Mouse (Mus musculus) MEL (cell line): ENCODE measurements around the gene Fastk. TPM values are rescaled to one million over a fixed set of nuclear protein-coding genes. Genes with fewer than 3 reads are reported as not detected.

Experiments used
- DNase-seq: peaks from one replicate; pipeline ENCODE4 v3.0.0; 2011; ENCODE audit warnings: low read depth, low spot score
- H3K27ac ChIP-seq: 2 replicates; pipeline ENCODE4 v1.5.1; 2012; ENCODE audit warnings: low read depth, mild to moderate bottlenecking, control low read depth, low read length, moderate library complexity; ENCODE audit not compliant: control insufficient read depth
- H3K27me3 ChIP-seq, 2 experiments: fragments of 150-350 bp in 1 of 2; sonication (generic) in 1 of 2; 2 replicates each; pipeline ENCODE4 v1.6.1; 2012; ENCODE audit warnings: low read length in 2 of 2, mild to moderate bottlenecking in 2 of 2, improper control_type of control experiment in 1 of 2, moderate library complexity in 1 of 2; ENCODE audit not compliant: insufficient read depth in 2 of 2, control insufficient read depth in 1 of 2
- H3K36me3 ChIP-seq, 2 experiments: 2 replicates each; pipeline ENCODE4 v1.6.1; 2012 to 2014; ENCODE audit warnings: low read length in 2 of 2, improper control_type of control experiment in 1 of 2, inconsistent platforms in 1 of 2, mild to moderate bottlenecking in 1 of 2; ENCODE audit not compliant: insufficient read depth in 2 of 2, control insufficient read depth in 1 of 2
- H3K4me1 ChIP-seq, 2 experiments: fragments of 150-350 bp in 1 of 2; sonication (generic) in 1 of 2; 2 replicates each; pipeline ENCODE4 v1.6.1; 2012; ENCODE audit warnings: low read length in 2 of 2, improper control_type of control experiment in 1 of 2, mild to moderate bottlenecking in 1 of 2; ENCODE audit not compliant: insufficient read depth in 2 of 2, control insufficient read depth in 1 of 2
- H3K4me3 ChIP-seq, 2 experiments: fragments of 150-350 bp in 1 of 2; sonication (generic) in 1 of 2; 2 replicates each; pipeline ENCODE4 v1.5.1; 2012; ENCODE audit warnings: low read depth in 2 of 2, low read length in 2 of 2, mild to moderate bottlenecking in 2 of 2, moderate library complexity in 2 of 2, control low read depth in 1 of 2, improper control_type of control experiment in 1 of 2; ENCODE audit not compliant: control insufficient read depth in 1 of 2, insufficient read depth in 1 of 2
- H3K79me2 ChIP-seq: 2 replicates; pipeline ENCODE4 v1.6.1; 2012; ENCODE audit warnings: mild to moderate bottlenecking, low read length, moderate library complexity; ENCODE audit not compliant: control insufficient read depth, poor library complexity, insufficient read depth
- H3K9ac ChIP-seq: 2 replicates; pipeline ENCODE4 v1.6.1; 2012; ENCODE audit warnings: low read depth, mild to moderate bottlenecking, control low read depth, low read length, moderate library complexity; ENCODE audit not compliant: control insufficient read depth, poor library complexity, severe bottlenecking
- H3K9me3 ChIP-seq: fragments of 150-350 bp; sonication (generic); replicated peaks from 2 replicates; pipeline ENCODE4 v1.6.1; 2012; ENCODE audit warnings: mild to moderate bottlenecking, low read length, improper control_type of control experiment, moderate library complexity; ENCODE audit not compliant: insufficient read depth
- CHD1 ChIP-seq: IDR thresholded peaks from 2 replicates; pipeline ENCODE4 v1.6.1; 2012; ENCODE audit warnings: low read depth, mild to moderate bottlenecking, inconsistent platforms, low read length, improper control_type of control experiment
- CHD2 ChIP-seq: IDR thresholded peaks from 2 replicates; pipeline ENCODE4 v1.6.1; 2011; ENCODE audit warnings: low read length, improper control_type of control experiment
- CTCF ChIP-seq, 3 experiments: IDR thresholded peaks in 2 of 3; conservative IDR thresholded peaks in 1 of 3; 2 replicates each; pipeline ENCODE4 v1.5.1; 2011 to 2012; ENCODE audit warnings: low read length in 3 of 3, low read depth in 2 of 3, mild to moderate bottlenecking in 2 of 3, improper control_type of control experiment in 1 of 3, inconsistent platforms in 1 of 3, mixed read lengths in 1 of 3, moderate library complexity in 1 of 3; ENCODE audit not compliant: control insufficient read depth in 1 of 3, insufficient read depth in 1 of 3, poor library complexity in 1 of 3, severe bottlenecking in 1 of 3
- HCFC1 ChIP-seq: IDR thresholded peaks from 2 replicates; pipeline ENCODE4 v1.6.1; 2012; ENCODE audit warnings: low read depth, mild to moderate bottlenecking, inconsistent platforms, low read length, improper control_type of control experiment, moderate library complexity
- MAZ ChIP-seq: IDR thresholded peaks from 2 replicates; pipeline ENCODE4 v1.6.1; 2012; ENCODE audit warnings: low read depth, mild to moderate bottlenecking, inconsistent platforms, low read length, improper control_type of control experiment
- MEF2A ChIP-seq: IDR thresholded peaks from 2 replicates; pipeline ENCODE4 v1.6.1; 2014; ENCODE audit warnings: low read depth, mild to moderate bottlenecking, inconsistent platforms, low read length, improper control_type of control experiment; ENCODE audit not compliant: poor library complexity, insufficient replicate concordance, severe bottlenecking; ENCODE audit errors: extremely low read depth
- MXI1 ChIP-seq: IDR thresholded peaks from 2 replicates; pipeline ENCODE4 v1.6.1; 2011; ENCODE audit warnings: mild to moderate bottlenecking, low read depth, low read length, improper control_type of control experiment
- MYC ChIP-seq: IDR thresholded peaks from 2 replicates; pipeline ENCODE4 v1.6.1; 2011; ENCODE audit warnings: low read depth, mild to moderate bottlenecking, low read length, improper control_type of control experiment, moderate library complexity
- NRF1 ChIP-seq: IDR thresholded peaks from 2 replicates; pipeline ENCODE4 v1.6.1; 2014; ENCODE audit warnings: low read depth, mild to moderate bottlenecking, inconsistent platforms, low read length, improper control_type of control experiment, moderate library complexity; ENCODE audit not compliant: poor library complexity, insufficient read depth, severe bottlenecking
- POLR2A ChIP-seq, 2 experiments: IDR thresholded peaks; 2 replicates each; pipeline ENCODE4 v1.6.1; 2011 to 2012; ENCODE audit warnings: low read length in 2 of 2, mild to moderate bottlenecking in 2 of 2, control low read depth in 1 of 2, improper control_type of control experiment in 1 of 2, low read depth in 1 of 2, moderate library complexity in 1 of 2; ENCODE audit not compliant: control insufficient read depth in 1 of 2, insufficient read depth in 1 of 2, poor library complexity in 1 of 2
- RAD21 ChIP-seq: IDR thresholded peaks from 2 replicates; pipeline ENCODE4 v1.6.1; 2011; ENCODE audit warnings: mild to moderate bottlenecking, low read depth, low read length, improper control_type of control experiment
- RCOR1 ChIP-seq: IDR thresholded peaks from 2 replicates; pipeline ENCODE4 v1.6.1; 2012; ENCODE audit warnings: low read depth, mild to moderate bottlenecking, inconsistent platforms, low read length, improper control_type of control experiment
- SIN3A ChIP-seq: IDR thresholded peaks from 2 replicates; pipeline ENCODE4 v1.6.1; 2012; ENCODE audit warnings: low read length, improper control_type of control experiment, inconsistent platforms
- TCF12 ChIP-seq: IDR thresholded peaks from 2 replicates; pipeline ENCODE4 v1.6.1; 2014; ENCODE audit warnings: low read depth, mild to moderate bottlenecking, inconsistent platforms, low read length, improper control_type of control experiment, moderate library complexity
- USF2 ChIP-seq, 2 experiments: IDR thresholded peaks; 2 replicates each; pipeline ENCODE4 v1.6.1; 2011 to 2012; ENCODE audit warnings: improper control_type of control experiment in 2 of 2, low read length in 2 of 2, borderline replicate concordance in 1 of 2, inconsistent platforms in 1 of 2, low read depth in 1 of 2, mild to moderate bottlenecking in 1 of 2; ENCODE audit not compliant: insufficient read depth in 1 of 2
- ZKSCAN1 ChIP-seq: IDR thresholded peaks from 2 replicates; pipeline ENCODE4 v1.6.1; 2012; ENCODE audit warnings: low read depth, mild to moderate bottlenecking, inconsistent platforms, low read length, improper control_type of control experiment, moderate library complexity
- ZNF384 ChIP-seq: IDR thresholded peaks from 2 replicates; pipeline ENCODE4 v1.6.1; 2012; ENCODE audit warnings: low read depth, mild to moderate bottlenecking, inconsistent platforms, low read length, improper control_type of control experiment
- polyA plus RNA-seq, 2 experiments: library from polyadenylated mRNA; stranded (reverse) in 1 of 2; unstranded in 1 of 2; fragments of >175 nt in 1 of 2; fragments of >200 nt in 1 of 2; gene quantifications; 2 replicates each; pipeline versions ENCODE4 v1.2.1 to v1.2.4; 2012; ENCODE audit warnings: low replicate concordance in 2 of 2, low read depth in 1 of 2; ENCODE audit not compliant: insufficient read length in 2 of 2, insufficient read depth in 1 of 2, missing spikeins in 1 of 2
- total RNA-seq: library from RNA; depleted of rRNA; stranded (reverse); fragments of 300-350 nt; gene quantifications from 2 replicates; pipeline ENCODE4 v1.2.3, GENCODE M21; 2012

Fastk gene
- total and polyA plus RNA-seq, 3 experiments, result 111 to 273 (median 228) TPM

DNA sequence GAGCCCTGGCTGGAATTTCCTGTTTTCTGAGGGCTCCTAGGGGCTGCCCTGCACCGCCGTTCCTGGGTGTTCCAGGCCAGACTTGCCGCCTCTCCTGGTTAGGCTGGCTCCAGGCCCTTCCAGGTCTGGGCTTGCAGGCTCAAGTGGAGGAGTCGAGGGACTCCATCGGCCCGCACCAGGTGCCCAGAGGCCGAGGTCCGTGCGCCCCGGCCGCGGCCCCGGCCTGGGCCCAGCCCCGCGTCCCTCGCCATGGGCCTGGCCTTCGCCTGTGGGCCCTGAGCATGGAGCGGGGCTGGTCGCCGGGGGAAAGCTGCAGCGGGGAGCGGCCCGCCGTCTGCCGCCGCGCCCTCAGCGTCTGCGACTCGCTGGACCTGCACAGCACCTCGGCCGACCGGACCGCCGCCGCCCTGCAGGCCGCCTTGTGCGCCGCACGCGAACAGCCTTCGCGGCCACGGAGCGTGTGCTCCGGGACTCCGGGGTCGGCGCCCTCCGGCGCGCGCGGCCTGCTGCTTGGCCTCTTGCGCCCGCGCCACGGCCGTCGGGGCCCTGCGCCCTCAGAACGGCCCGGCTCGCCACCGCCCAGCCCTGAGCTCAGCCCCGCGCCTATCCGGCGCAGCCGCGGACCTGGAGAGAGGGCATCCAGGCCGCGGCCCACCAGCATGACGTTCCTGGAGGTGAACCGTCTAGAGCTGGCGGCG, 29.1 kb upstream of the Fastk start:
- Histone ChIP-seq H3K79me2 (peaks cover 20% of the 10 kb centered on the region), H3K4me1 (0 out of 4 replicates have a peak, but pooled peaks cover 0 to 2% of the 10 kb centered on the region in 2 experiments), H3K4me3 (no peak overlapping the region), H3K27ac (no peak overlapping the region), H3K9ac (no peak overlapping the region), H3K36me3 (peaks cover 0 to 8% of the 10 kb centered on the region in 2 experiments; a peak in 3 of 4 replicates), H3K9me3 (no peaks in the 10 kb centered on the region), H3K27me3 (no peaks in the 10 kb centered on the region)
- TF ChIP-seq RCOR1 (no peak), USF2 (IDR thresholded peaks at IDR 0.05; ENCODE audit: borderline replicate concordance in 1 of 2, insufficient read depth in 1 of 2, low read depth in 1 of 2, low read length in 2 of 2) (no peak), CHD2 (no peak), MAZ (no peak), CTCF (IDR thresholded peaks at IDR 0.05 in 2 of 3, conservative IDR thresholded peaks at IDR 0.05 in 1 of 3; ENCODE audit: control insufficient read depth in 1 of 3, insufficient read depth in 1 of 3, low read depth in 2 of 3, low read length in 3 of 3, poor library complexity in 1 of 3, severe bottlenecking in 1 of 3) (peak in 1 of 3 experiments; percentile 10; a peak in 1 of 6 replicates)
- DNase-seq, result no peak

DNA sequence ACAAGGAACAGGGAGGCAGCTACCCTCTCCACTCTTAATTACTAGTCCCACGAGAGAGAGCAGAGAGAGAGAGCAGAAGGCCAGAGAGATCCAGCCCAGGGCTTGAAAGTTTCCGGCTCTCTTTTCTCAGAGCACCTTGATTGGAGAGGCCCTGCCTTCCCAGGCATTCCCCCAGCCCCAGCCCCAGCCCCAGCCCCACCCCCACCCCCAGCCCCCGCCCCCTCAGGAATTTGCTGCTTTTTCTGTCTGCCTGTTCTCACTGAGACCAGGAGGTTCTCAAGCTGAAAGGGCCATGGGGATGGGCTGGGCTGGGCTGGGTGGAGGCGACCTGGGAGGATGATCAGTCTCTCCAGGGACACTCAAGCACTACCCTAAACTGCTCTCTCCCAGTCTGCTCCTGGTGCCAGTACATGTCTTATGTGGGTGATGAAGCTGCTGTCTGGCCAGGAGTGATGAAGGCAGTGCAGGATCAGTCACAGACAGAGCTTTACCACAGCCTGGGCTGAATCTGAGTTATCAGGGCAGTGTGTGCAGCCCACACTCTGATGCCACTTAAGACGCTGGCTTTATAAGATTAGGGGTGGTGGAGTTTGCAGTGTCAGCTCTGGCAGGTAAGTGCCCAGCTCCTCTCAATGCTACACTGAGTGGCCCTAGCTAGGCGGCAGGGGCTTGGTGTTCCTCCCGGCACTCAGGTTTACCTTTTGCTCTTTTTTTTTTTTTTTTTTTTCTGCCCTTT, 28.0 kb upstream of the Fastk start:
- Histone ChIP-seq H3K36me3 (peaks cover 0 to 5% of the 10 kb centered on the region in 2 experiments; a peak in 3 of 4 replicates), H3K4me1 (0 out of 4 replicates have a peak, but pooled peaks cover 0 to 2% of the 10 kb centered on the region in 2 experiments), H3K9ac (no peak overlapping the region)

More for the DNA sequence above, 28.0 kb upstream of the Fastk start:
- H3K27me3 ChIP-seq, result no peaks in the 10 kb centered on the region
- no peaks in the 10 kb centered on the region for H3K9me3 ChIP-seq
- H3K27ac ChIP-seq, result no peak overlapping the region
- no peak for DNase-seq
- no peak for TF ChIP-seq HCFC1
- no peak for TF ChIP-seq SIN3A
- TF ChIP-seq MXI1, result no peak
- TF ChIP-seq TCF12, result no peak
- TF ChIP-seq USF2 (IDR thresholded peaks at IDR 0.05; ENCODE audit: borderline replicate concordance in 1 of 2, insufficient read depth in 1 of 2, low read depth in 1 of 2, low read length in 2 of 2), result no peak
- TF ChIP-seq ZKSCAN1, result no peak
- no peak for TF ChIP-seq MAZ
- TF ChIP-seq RAD21, result no peak
- no peak for TF ChIP-seq CHD2
- no peak for TF ChIP-seq POLR2A (IDR thresholded peaks at IDR 0.05; ENCODE audit: control insufficient read depth in 1 of 2, insufficient read depth in 1 of 2, low read depth in 1 of 2, low read length in 2 of 2, poor library complexity in 1 of 2)
- no peak for TF ChIP-seq NRF1
- TF ChIP-seq MEF2A, result no peak
- TF ChIP-seq CTCF (IDR thresholded peaks at IDR 0.05 in 2 of 3, conservative IDR thresholded peaks at IDR 0.05 in 1 of 3; ENCODE audit: control insufficient read depth in 1 of 3, insufficient read depth in 1 of 3, low read depth in 2 of 3, low read length in 3 of 3, poor library complexity in 1 of 3, severe bottlenecking in 1 of 3), result no peak
- TF ChIP-seq MYC, result no peak
- no peak for TF ChIP-seq CHD1
- TF ChIP-seq ZNF384, result no peak
- no peak overlapping the region for H3K4me3 ChIP-seq
- H3K79me2 ChIP-seq, result peaks cover 23% of the 10 kb centered on the region
